Mouse (Mus musculus) adipose tissue, adult 10 weeks (tissue): ENCODE results near the gene Olfr971. TPM values are rescaled to one million over a fixed set of nuclear protein-coding genes. Genes with fewer than 3 reads are reported as not detected.

Experiments used
- polyA plus RNA-seq: library from polyadenylated mRNA; stranded (reverse); fragments of 350-450 nt; fragmentation: Illumina TruSeq; extraction: RNeasy Lipid Tissue Mini Kit (QIAGEN cat#74804); gene quantifications from one replicate; pipeline ENCODE4 v1.2.3, GENCODE M21; 2014; ENCODE audit warnings: low read depth, low replicate concordance

Gene Olfr971
- polyA plus RNA-seq: not detected

GRCm38 (mm10) chr9:39836576-39836975 is at the start of gene Olfr971:
TSS of gene Olfr971 (plus strand) at chr9:39836876.

GRCm38 (mm10) chr9:39790558-39790957 is 46.1 kb upstream of the Olfr971 start, which contains the start of gene Olfr969:
TSS of gene Olfr969 (plus strand) at chr9:39790945.

GRCm38 (mm10) chr9:39808560-39808959 is 28.1 kb upstream of the Olfr971 start, which contains the start of gene Olfr970:
TSS of gene Olfr970 (plus strand) at chr9:39808860.

GRCm38 (mm10) chr9:39866122-39866521 is 29.4 kb downstream of the Olfr971 start, which contains the start of gene Olfr972:
TSS of gene Olfr972 (plus strand) at chr9:39866422.

Other genes with a start within 250 kb of the Olfr971 start
- 0.19 TPM for gene AW551984, start 232.5 kb upstream of the Olfr971 start, polyA plus RNA-seq
- not detected for gene Olfr148, start 226.2 kb upstream of the Olfr971 start, polyA plus RNA-seq
- not detected for gene Olfr960, start 215.5 kb upstream of the Olfr971 start, polyA plus RNA-seq
- not detected for gene Olfr961, start 191.8 kb upstream of the Olfr971 start, polyA plus RNA-seq
- not detected for gene Olfr963, start 169.7 kb upstream of the Olfr971 start, polyA plus RNA-seq
- gene Olfr149, start 129.8 kb upstream of the Olfr971 start, polyA plus RNA-seq: not detected
- not detected for gene Olfr965, start 125.5 kb upstream of the Olfr971 start, polyA plus RNA-seq
- not detected for gene Olfr150, start 105.9 kb upstream of the Olfr971 start, polyA plus RNA-seq
- not detected for gene Olfr967, start 90.6 kb upstream of the Olfr971 start, polyA plus RNA-seq
- not detected for gene Olfr968, start 53.6 kb upstream of the Olfr971 start, polyA plus RNA-seq
- not detected for gene Olfr969, start 45.9 kb upstream of the Olfr971 start, polyA plus RNA-seq
- gene Olfr970, start 28.0 kb upstream of the Olfr971 start, polyA plus RNA-seq: not detected
- gene Olfr972, start 29.5 kb downstream of the Olfr971 start, polyA plus RNA-seq: not detected
- gene Olfr229, start 70.5 kb downstream of the Olfr971 start, polyA plus RNA-seq: not detected
- not detected for gene Olfr974, start 100.6 kb downstream of the Olfr971 start, polyA plus RNA-seq
- gene Olfr975, start 115.2 kb downstream of the Olfr971 start, polyA plus RNA-seq: not detected
- not detected for gene Olfr976, start 124.3 kb downstream of the Olfr971 start, polyA plus RNA-seq
- gene Olfr978, start 155.2 kb downstream of the Olfr971 start, polyA plus RNA-seq: not detected
- gene Olfr979, start 166.6 kb downstream of the Olfr971 start, polyA plus RNA-seq: not detected
- gene Olfr980, start 172.7 kb downstream of the Olfr971 start, polyA plus RNA-seq: not detected
- gene Olfr981, start 184.6 kb downstream of the Olfr971 start, polyA plus RNA-seq: not detected
- not detected for gene Olfr982, start 237.0 kb downstream of the Olfr971 start, polyA plus RNA-seq